Mouse (Mus musculus) midbrain, embryonic 10.5 days (tissue): Measurements from ENCODE around the gene Dram1. TPM values are rescaled to one million over a fixed set of nuclear protein-coding genes. Genes with fewer than 3 reads are reported as not detected.

ENCODE experiments used
- DNase-seq: peaks from one replicate; pipeline ENCODE4 v3.0.0-alpha.2; 2017; ENCODE audit warnings: low spot score
- H3K27ac ChIP-seq: fragments of 300-500 bp; sonication (generic); replicated peaks from 2 replicates; pipeline ENCODE4 v1.5.1; 2016; ENCODE audit warnings: mild to moderate bottlenecking
- H3K27me3 ChIP-seq: fragments of 300-500 bp; sonication (generic); 2 replicates; pipeline ENCODE4 v1.6.1; 2016; ENCODE audit warnings: low read depth, mild to moderate bottlenecking; ENCODE audit not compliant: poor library complexity, severe bottlenecking
- H3K36me3 ChIP-seq: fragments of 300-500 bp; sonication (generic); 2 replicates; pipeline ENCODE4 v1.6.1; 2016; ENCODE audit warnings: mild to moderate bottlenecking, moderate library complexity
- H3K4me1 ChIP-seq: fragments of 300-500 bp; sonication (generic); 2 replicates; pipeline ENCODE4 v1.6.1; 2016
- H3K4me3 ChIP-seq: fragments of 300-500 bp; sonication (generic); 2 replicates; pipeline ENCODE4 v1.5.1; 2016; ENCODE audit warnings: mild to moderate bottlenecking, moderate library complexity
- H3K9me3 ChIP-seq: fragments of 300-500 bp; sonication (generic); replicated peaks from 2 replicates; pipeline ENCODE4 v1.6.1; 2016; ENCODE audit warnings: mild to moderate bottlenecking
- WGBS: fragments of 180-500 bp; shearing (Covaris S2); methylation state at CpG from one replicate; pipeline ENCODE4 v1.1.7; 2016; 5-methylcytosine and 5-hydroxymethylcytosine counted together
- polyA plus RNA-seq: library from polyadenylated mRNA; unstranded; fragments of >200 nt; fragmentation: Nextera tagmentation; extraction: Ambion mirVana; gene quantifications from 2 replicates; pipeline ENCODE4 v1.2.1, GENCODE M21; 2016

Dram1 gene
- polyA plus RNA-seq, 1 experiment from 2014 or later = 0.28 TPM

DNA sequence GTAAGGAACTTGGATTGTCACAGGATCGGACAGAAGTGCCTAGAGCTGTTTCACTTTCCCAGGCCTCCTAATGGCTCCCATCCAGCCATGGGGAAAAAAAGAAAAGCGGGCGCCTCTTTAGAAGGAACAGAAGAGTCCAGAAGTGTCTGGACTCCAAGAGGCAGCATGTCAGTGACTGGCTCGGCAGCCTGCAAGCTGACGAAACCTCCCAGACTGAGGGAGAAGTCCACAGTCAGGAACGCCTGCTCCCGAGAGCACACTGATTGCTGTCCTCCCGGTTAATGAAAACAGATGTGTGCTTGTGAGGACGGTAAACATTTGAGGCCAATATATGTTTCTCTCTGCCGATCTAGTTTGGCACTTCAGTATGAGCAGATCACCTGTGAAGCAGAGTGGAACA is 81.9 kb downstream of the Dram1 start:
- Histone ChIP-seq H3K36me3 (no peaks in the 10 kb centered on the region), H3K27ac (no peak overlapping the region), H3K4me3 (no peak overlapping the region), H3K27me3 (no peaks in the 10 kb centered on the region), H3K4me1 (no peaks in the 10 kb centered on the region), H3K9me3 (no peaks in the 10 kb centered on the region)
- no peak for DNase-seq
- WGBS = 78% methylated on average over 10 of the region's 10 CpGs

DNA sequence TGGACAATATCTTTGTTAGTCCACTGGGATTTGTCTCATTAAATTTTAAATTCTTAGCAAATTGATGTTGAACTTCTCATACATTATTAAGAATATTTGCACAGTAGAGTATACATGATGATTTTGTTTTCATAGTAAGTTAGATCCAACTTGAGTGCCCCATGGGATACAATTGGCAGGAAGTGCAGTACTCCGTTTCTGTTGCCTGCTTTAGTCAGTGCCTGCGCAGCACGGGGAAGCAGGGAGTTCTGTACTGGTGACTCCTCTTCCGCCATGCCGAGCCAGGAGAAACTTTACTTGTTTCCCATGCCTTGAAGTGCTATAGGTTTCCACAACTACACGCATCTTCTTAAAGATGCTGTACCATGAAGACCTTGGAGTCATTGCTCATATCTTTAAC is 83.8 kb downstream of the Dram1 start:
- Histone ChIP-seq H3K27me3 (no peaks in the 10 kb centered on the region), H3K9me3 (no peaks in the 10 kb centered on the region), H3K36me3 (no peaks in the 10 kb centered on the region), H3K4me3 (no peak overlapping the region), H3K4me1 (no peaks in the 10 kb centered on the region), H3K27ac (no peak overlapping the region)
- no peak for DNase-seq
- WGBS = 86% methylated on average over 6 of the region's 6 CpGs

DNA sequence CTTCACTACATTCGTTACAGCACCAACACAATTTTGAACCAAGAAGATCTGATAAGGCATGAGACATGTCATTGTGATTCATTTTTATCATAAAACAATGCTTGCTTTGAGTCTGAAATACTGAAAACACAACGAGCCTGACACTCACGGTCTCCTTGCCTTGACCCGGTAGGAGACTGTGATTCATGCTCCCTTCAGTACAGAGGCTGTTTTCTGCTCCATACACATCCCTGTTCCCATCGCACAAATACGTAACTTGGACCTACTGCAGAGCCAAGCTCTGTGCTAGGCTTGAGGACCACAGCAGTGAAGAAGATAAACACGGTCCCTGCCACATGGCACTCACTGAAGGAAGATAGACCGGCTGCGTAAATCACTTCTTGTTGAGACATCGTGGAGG is 90.8 kb downstream of the Dram1 start:
- Histone ChIP-seq H3K27ac (no peak overlapping the region), H3K9me3 (no peaks in the 10 kb centered on the region), H3K4me1 (no peaks in the 10 kb centered on the region), H3K36me3 (no peaks in the 10 kb centered on the region), H3K27me3 (no peaks in the 10 kb centered on the region), H3K4me3 (no peak overlapping the region)
- WGBS = 94% methylated on average over 10 of the region's 10 CpGs
- DNase-seq = no peak

DNA sequence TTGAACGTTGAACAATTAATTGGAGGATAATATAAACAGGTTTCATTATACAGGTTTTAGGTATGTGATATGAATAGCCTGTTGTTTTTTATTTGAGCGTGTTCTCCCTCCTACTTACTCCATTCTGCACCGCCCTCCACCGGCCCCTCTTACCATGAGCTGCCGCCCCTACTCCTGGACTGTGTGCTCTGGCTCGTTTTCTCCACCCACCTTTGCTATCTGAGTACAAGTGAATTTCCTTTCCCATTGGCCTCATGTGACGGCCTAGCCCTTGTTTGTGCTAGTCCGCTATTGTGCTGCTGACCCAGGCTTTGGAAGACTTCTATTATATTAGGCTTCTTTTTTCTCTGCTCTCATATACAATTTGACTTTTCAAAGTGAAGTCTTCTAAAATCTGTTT is 91.6 kb downstream of the Dram1 start:
- DNase-seq = no peak
- WGBS = 88% methylated on average over 8 of the region's 8 CpGs
- H3K36me3 ChIP-seq = no peaks in the 10 kb centered on the region
- no peaks in the 10 kb centered on the region for H3K9me3 ChIP-seq
- no peak overlapping the region for H3K4me3 ChIP-seq
- H3K4me1 ChIP-seq = no peaks in the 10 kb centered on the region
- no peaks in the 10 kb centered on the region for H3K27me3 ChIP-seq
- no peak overlapping the region for H3K27ac ChIP-seq

DNA sequence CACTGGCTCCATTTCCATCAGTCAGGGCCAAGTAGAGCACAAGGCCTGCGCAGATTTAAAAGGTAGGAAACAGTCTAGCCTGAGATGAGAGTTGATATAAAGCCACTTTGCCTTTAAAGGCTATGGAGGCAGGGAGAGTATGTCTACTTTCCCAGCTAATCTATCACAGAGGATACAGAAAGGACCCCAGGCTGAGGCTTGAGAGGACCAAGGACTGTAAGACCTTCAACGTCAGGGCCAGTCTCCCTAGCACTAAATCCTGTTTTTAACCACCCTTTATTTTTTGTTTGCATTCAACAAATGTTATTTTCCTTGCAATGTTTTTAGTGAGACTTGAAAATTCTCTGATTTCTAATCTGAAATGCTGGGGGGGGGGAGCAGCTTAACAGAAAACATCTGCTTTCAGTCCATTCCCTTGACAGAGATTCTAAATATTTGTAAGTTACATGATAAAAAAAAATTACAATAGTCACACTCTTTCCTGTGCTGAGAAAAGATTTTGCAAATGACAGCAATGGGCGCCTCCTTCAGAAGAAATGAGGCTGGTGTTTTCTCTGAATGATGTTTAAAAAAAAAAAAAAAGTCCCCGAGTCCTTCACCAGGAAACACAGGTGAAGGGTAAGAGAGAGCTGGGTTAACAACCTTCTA is 94.4 kb downstream of the Dram1 start:
- 89% methylated on average over 4 of the region's 4 CpGs for WGBS
- no peak overlapping the region for H3K4me3 ChIP-seq

DNA sequence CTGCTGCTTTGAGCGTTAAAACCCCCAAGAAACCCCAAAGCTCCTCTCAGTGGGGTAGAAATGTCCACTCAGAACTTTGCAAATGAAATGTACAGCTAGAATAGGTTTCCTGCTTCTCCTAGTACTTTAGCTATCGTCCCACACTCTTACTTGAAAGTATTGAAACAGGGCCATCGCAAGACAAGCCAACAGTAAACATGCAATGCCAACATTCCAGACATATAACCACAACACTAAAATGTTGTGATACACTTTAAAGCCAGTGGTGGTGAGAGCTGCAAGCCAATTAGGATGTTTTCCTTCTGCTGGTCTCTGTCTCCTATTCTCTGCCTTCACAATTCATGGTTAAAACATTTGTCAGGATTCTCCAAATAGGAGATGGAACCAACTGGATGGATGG is 97.2 kb downstream of the Dram1 start:
- Histone ChIP-seq H3K36me3 (no peaks in the 10 kb centered on the region), H3K4me1 (no peaks in the 10 kb centered on the region), H3K9me3 (no peaks in the 10 kb centered on the region), H3K27me3 (no peaks in the 10 kb centered on the region), H3K27ac (no peak overlapping the region), H3K4me3 (no peak overlapping the region)
- 87% methylated on average over 3 of the region's 3 CpGs for WGBS
- DNase-seq = no peak

More for the DNA sequence above, 94.4 kb downstream of the Dram1 start:
- no peaks in the 10 kb centered on the region for H3K4me1 ChIP-seq
- no peaks in the 10 kb centered on the region for H3K9me3 ChIP-seq
- DNase-seq = no peak
- no peak overlapping the region for H3K27ac ChIP-seq
- no peaks in the 10 kb centered on the region for H3K36me3 ChIP-seq
- H3K27me3 ChIP-seq = no peaks in the 10 kb centered on the region

DNA sequence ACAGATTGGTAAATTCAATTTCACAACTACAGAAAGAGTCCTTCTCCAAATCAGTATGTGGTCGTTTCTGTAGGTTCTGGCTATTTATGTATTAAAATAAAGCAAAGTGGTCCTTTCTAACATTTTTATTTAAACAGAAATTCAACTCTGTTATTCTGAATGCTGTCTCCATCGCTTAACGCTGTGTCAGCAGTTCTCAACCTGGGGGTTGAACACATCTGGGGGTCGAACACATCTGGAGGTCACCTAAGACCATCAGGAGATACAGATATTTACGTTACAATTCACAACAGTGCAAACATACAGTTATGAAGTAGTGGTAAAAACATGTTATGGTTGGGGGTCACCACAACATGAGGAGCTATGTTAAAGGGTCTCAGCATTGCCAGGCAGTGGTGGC is 104.8 kb downstream of the Dram1 start:
- Histone ChIP-seq H3K9me3 (no peaks in the 10 kb centered on the region), H3K27ac (no peak overlapping the region), H3K4me1 (no peaks in the 10 kb centered on the region), H3K27me3 (no peaks in the 10 kb centered on the region), H3K36me3 (no peaks in the 10 kb centered on the region), H3K4me3 (no peak overlapping the region)
- no peak for DNase-seq
- WGBS = 86% methylated on average over 5 of the region's 5 CpGs

Other genes with a start within 250 kb of the Dram1 start
- 11.6 and 14.6 TPM in 2 replicates for gene Parpbp, start 232.1 kb downstream of the Dram1 start, polyA plus RNA-seq
- gene Nup37, start 232.1 kb downstream of the Dram1 start, polyA plus RNA-seq = 100 and 115 TPM in 2 replicates
- 47.1 and 48.0 TPM in 2 replicates for gene Washc3, start 178.0 kb downstream of the Dram1 start, polyA plus RNA-seq
- 6.7 and 7.9 TPM in 2 replicates for gene Gnptab, start 52 bp upstream of the Dram1 start, polyA plus RNA-seq
- 0.17 and 0.19 TPM in 2 replicates for gene Sycp3, start 80.5 kb upstream of the Dram1 start, polyA plus RNA-seq
- 9.3 and 10.3 TPM in 2 replicates for gene Chpt1, start 125.0 kb upstream of the Dram1 start, polyA plus RNA-seq
- gene Mybpc1, start 226.1 kb upstream of the Dram1 start, polyA plus RNA-seq = 1.0 and 1.6 TPM in 2 replicates